Mouse (Mus musculus): ENCODE measurements around the gene Kif5c. TPM values are rescaled to one million over a fixed set of nuclear protein-coding genes. Genes with fewer than 3 reads are reported as not detected.

Kif5c gene
- total RNA-seq, 2 experiments from 2014 or later = 0.24 to 0.41 TPM

- DNase-seq = no peak
These were observed 2.1 kb downstream of the Kif5c start for GRCm38 (mm10) chr2:49621234-49621633.

- DNase-seq = no peak
These were observed 6.5 kb downstream of the Kif5c start for GRCm38 (mm10) chr2:49625581-49625980.

- no peak for DNase-seq
These were observed 8.5 kb downstream of the Kif5c start for GRCm38 (mm10) chr2:49627611-49628010.

GRCm38 (mm10) chr2:49628094-49628705, 9.1 kb downstream of the Kif5c start:
- DNase-seq = no peak

GRCm38 (mm10) chr2:49629181-49629580, 10.1 kb downstream of the Kif5c start:
- no peak for DNase-seq

- DNase-seq = no peak
These were observed 11.5 kb downstream of the Kif5c start for GRCm38 (mm10) chr2:49630636-49631035.

GRCm38 (mm10) chr2:49633231-49633630, 14.1 kb downstream of the Kif5c start:
- no peak for DNase-seq

- no peak for DNase-seq
These were observed 23.7 kb downstream of the Kif5c start for GRCm38 (mm10) chr2:49642761-49643160.

- DNase-seq = no peak
These were observed 24.7 kb downstream of the Kif5c start for GRCm38 (mm10) chr2:49643756-49644155.

- DNase-seq = no peak
These were observed 28.5 kb downstream of the Kif5c start for GRCm38 (mm10) chr2:49647591-49647990.

- no peak for DNase-seq
These were observed 29.2 kb downstream of the Kif5c start for GRCm38 (mm10) chr2:49648344-49648743.

- no peak for DNase-seq
These were observed 29.7 kb downstream of the Kif5c start for GRCm38 (mm10) chr2:49648806-49649205.

GRCm38 (mm10) chr2:49649211-49649610, 30.1 kb downstream of the Kif5c start:
- DNase-seq = no peak

- no peak for DNase-seq
These were observed 32.6 kb downstream of the Kif5c start for GRCm38 (mm10) chr2:49651737-49652136.

GRCm38 (mm10) chr2:49654606-49655005, 35.5 kb downstream of the Kif5c start:
- no peak for DNase-seq

- no peak for DNase-seq
These were observed 36.2 kb downstream of the Kif5c start for GRCm38 (mm10) chr2:49655195-49655873.

GRCm38 (mm10) chr2:49655874-49656195, 36.7 kb downstream of the Kif5c start:
- DNase-seq = no peak

- DNase-seq = no peak
These were observed 37.9 kb downstream of the Kif5c start for GRCm38 (mm10) chr2:49656988-49657387.

- DNase-seq = no peak
These were observed 38.6 kb downstream of the Kif5c start for GRCm38 (mm10) chr2:49657666-49658065.

GRCm38 (mm10) chr2:49658988-49659387, 39.9 kb downstream of the Kif5c start:
- DNase-seq = no peak

- DNase-seq = no peak
These were observed 40.9 kb downstream of the Kif5c start for GRCm38 (mm10) chr2:49659964-49660363.

- no peak for DNase-seq
These were observed 41.4 kb downstream of the Kif5c start for GRCm38 (mm10) chr2:49660375-49660923.

GRCm38 (mm10) chr2:49661348-49661747, 42.2 kb downstream of the Kif5c start:
- DNase-seq = no peak

GRCm38 (mm10) chr2:49661872-49662271, 42.8 kb downstream of the Kif5c start:
- DNase-seq = no peak
